Mouse (Mus musculus) MEL (cell line): ENCODE measurements around the gene Bnip1. TPM values are rescaled to one million over a fixed set of nuclear protein-coding genes. Genes with fewer than 3 reads are reported as not detected.

Source experiments
- polyA plus RNA-seq, 2 experiments: library from polyadenylated mRNA; stranded (reverse) in 1 of 2; unstranded in 1 of 2; fragments of >175 nt in 1 of 2; fragments of >200 nt in 1 of 2; gene quantifications; 2 replicates each; pipeline versions ENCODE4 v1.2.1 to v1.2.4; 2012; ENCODE audit warnings: low replicate concordance in 2 of 2, low read depth in 1 of 2; ENCODE audit not compliant: insufficient read length in 2 of 2, insufficient read depth in 1 of 2, missing spikeins in 1 of 2
- total RNA-seq: library from RNA; depleted of rRNA; stranded (reverse); fragments of 300-350 nt; gene quantifications from 2 replicates; pipeline ENCODE4 v1.2.3, GENCODE M21; 2012; rRNA removed

Gene Bnip1
- total and polyA plus RNA-seq, 3 experiments: 44.1 to 44.2 TPM; not detected in 1

Other genes starting within 250 kb of the Bnip1 start
- 73.8 and 78.5 TPM in 2 replicates for gene Ergic1, start 219.6 kb upstream of the Bnip1 start, total RNA-seq
- 100 to 1,000 TPM in 1 of 2 experiments, 10 to 100 TPM in 1; 95.6 to 730 TPM for gene Ergic1, start 219.6 kb upstream of the Bnip1 start, polyA plus RNA-seq
- gene Dusp1, start 218.9 kb upstream of the Bnip1 start, total RNA-seq: 0.96 and 1.0 TPM in 2 replicates
- gene Dusp1, start 218.9 kb upstream of the Bnip1 start, polyA plus RNA-seq: 1 to 10 TPM in 1 of 2 experiments, not detected in 1; 5.0 TPM
- 163 and 173 TPM in 2 replicates for gene Atp6v0e, start 117.8 kb upstream of the Bnip1 start, total RNA-seq
- gene Atp6v0e, start 117.8 kb upstream of the Bnip1 start, polyA plus RNA-seq: 100 to 1,000 TPM in 1 of 2 experiments, not detected in 1; 200 TPM
- gene Crebrf, start 65.4 kb upstream of the Bnip1 start, total RNA-seq: 2.9 and 3.8 TPM in 2 replicates
- 1 to 10 TPM in 1 of 2 experiments, not detected in 1; 1.3 TPM for gene Crebrf, start 65.4 kb upstream of the Bnip1 start, polyA plus RNA-seq
- gene Nkx2-5, start 63.9 kb downstream of the Bnip1 start, total RNA-seq: not detected in 2 replicates
- gene Nkx2-5, start 63.9 kb downstream of the Bnip1 start, polyA plus RNA-seq: not detected
- gene Kifc5b, start 136.0 kb downstream of the Bnip1 start, total RNA-seq: 10.6 and 10.8 TPM in 2 replicates
- gene Kifc5b, start 136.0 kb downstream of the Bnip1 start, polyA plus RNA-seq: 100 to 1,000 TPM in 1 of 2 experiments, 10 to 100 TPM in 1; 45.4 to 111 TPM
- gene Phf1, start 152.0 kb downstream of the Bnip1 start, total RNA-seq: 2.9 and 3.0 TPM in 2 replicates
- 1 to 10 TPM in 1 of 2 experiments, not detected in 1; 9.5 TPM for gene Phf1, start 152.0 kb downstream of the Bnip1 start, polyA plus RNA-seq
- 54.2 and 66.8 TPM in 2 replicates for gene Cuta, start 158.5 kb downstream of the Bnip1 start, total RNA-seq
- 100 to 1,000 TPM in 1 of 2 experiments, not detected in 1; 220 TPM for gene Cuta, start 158.5 kb downstream of the Bnip1 start, polyA plus RNA-seq
- 2.7 TPM in 2 replicates for gene Syngap1, start 160.2 kb downstream of the Bnip1 start, total RNA-seq
- gene Syngap1, start 160.2 kb downstream of the Bnip1 start, polyA plus RNA-seq: 10 to 100 TPM in 1 of 2 experiments, not detected in 1; 24.6 TPM
- 10.9 and 13.4 TPM in 2 replicates for gene Zbtb9, start 192.1 kb downstream of the Bnip1 start, total RNA-seq
- 10 to 100 TPM in 1 of 2 experiments, not detected in 1; 10.7 TPM for gene Zbtb9, start 192.1 kb downstream of the Bnip1 start, polyA plus RNA-seq
- gene Bak1, start 247.9 kb downstream of the Bnip1 start, total RNA-seq: 66.8 and 75.4 TPM in 2 replicates
- 100 to 1,000 TPM in 1 of 2 experiments, not detected in 1; 150 TPM for gene Bak1, start 247.9 kb downstream of the Bnip1 start, polyA plus RNA-seq